Mouse (Mus musculus): ENCODE results near the gene Ctnnd1. TPM values are rescaled to one million over a fixed set of nuclear protein-coding genes. Genes with fewer than 3 reads are reported as not detected.

Ctnnd1 gene
- total and polyA plus RNA-seq, 3 experiments = 26.5 to 61.4 (median 53.4) TPM

DNA sequence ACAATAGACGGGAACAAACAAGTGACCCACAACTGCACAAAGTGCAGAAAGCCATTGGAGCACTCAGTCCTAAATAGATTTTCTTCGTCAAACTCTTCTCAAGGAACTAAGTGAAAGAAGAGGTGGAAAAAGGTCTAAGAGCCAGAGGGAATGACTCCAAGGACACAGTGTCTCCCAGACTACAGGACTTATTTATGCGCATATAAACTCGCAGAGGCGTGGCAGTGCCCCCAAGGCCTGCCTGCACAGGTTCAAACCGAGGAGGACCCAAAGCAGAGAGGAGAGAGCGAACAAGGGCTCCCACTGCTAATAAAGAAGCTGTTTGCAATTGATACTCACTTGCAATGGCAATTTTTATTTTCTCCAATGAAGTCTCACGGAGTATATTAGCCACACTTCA, 64.9 kb downstream of the Ctnnd1 start:
- no peaks in the 10 kb centered on the region for H3K36me3 ChIP-seq (ENCODE audit: control insufficient read depth, insufficient read depth, low read length)
- no peaks in the 10 kb centered on the region for H3K79me2 ChIP-seq (replicated peaks; ENCODE audit: control insufficient read depth, insufficient read depth, low read length)
- H3K4me3 ChIP-seq = no peak overlapping the region
- intact Hi-C loops (cut with DNase I) = no loop called here
- WGBS = 89% methylated on average over 8 of the region's 8 CpGs
- TF ChIP-seq POLR2A (IDR thresholded peaks at IDR 0.05; ENCODE audit: insufficient read depth, low read depth, low read length) = no peak
- no peak for TF ChIP-seq EP300 (IDR thresholded peaks at IDR 0.05; ENCODE audit: insufficient read depth, low read depth, low read length)
- no peak for TF ChIP-seq CTCF (IDR thresholded peaks at IDR 0.05)
- H3K27me3 ChIP-seq (ENCODE audit: control insufficient read depth, insufficient read depth, low read length) = no peaks in the 10 kb centered on the region
- no peaks in the 10 kb centered on the region for H3K4me1 ChIP-seq (ENCODE audit: control insufficient read depth, insufficient read depth, low read length)
- H3K27ac ChIP-seq = no peak overlapping the region
- no peak overlapping the region for H3K9ac ChIP-seq (ENCODE audit: low read depth, low read length)
- no peak for DNase-seq

DNA sequence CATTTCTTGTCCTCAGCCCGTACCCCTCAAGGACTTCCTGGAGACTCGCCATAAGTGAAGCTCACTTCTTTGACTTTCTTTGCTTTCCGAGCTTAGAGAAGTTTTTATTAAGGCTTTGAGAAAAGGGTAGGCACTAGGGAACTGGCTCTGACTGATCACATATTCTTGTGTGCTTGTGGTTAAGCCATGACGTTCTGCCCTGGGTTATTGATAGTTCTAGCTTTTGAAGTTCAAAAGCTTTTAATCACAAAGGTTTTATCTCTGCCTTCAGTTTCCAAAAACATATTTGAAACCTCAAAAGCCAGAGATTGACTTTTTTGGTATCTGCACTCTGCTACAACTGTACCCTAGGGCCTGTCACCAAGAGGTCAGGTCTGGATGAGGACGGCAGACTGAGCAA, 68.3 kb downstream of the Ctnnd1 start:
- no peaks in the 10 kb centered on the region for H3K79me2 ChIP-seq (replicated peaks; ENCODE audit: control insufficient read depth, insufficient read depth, low read length)
- H3K27me3 ChIP-seq (ENCODE audit: control insufficient read depth, insufficient read depth, low read length) = no peaks in the 10 kb centered on the region
- no peak overlapping the region for H3K9ac ChIP-seq (ENCODE audit: low read depth, low read length)
- no peak overlapping the region for H3K27ac ChIP-seq
- no peaks in the 10 kb centered on the region for H3K36me3 ChIP-seq (ENCODE audit: control insufficient read depth, insufficient read depth, low read length)
- no peak for TF ChIP-seq CTCF (IDR thresholded peaks at IDR 0.05)
- TF ChIP-seq EP300 (IDR thresholded peaks at IDR 0.05; ENCODE audit: insufficient read depth, low read depth, low read length) = no peak
- no peak for TF ChIP-seq POLR2A (IDR thresholded peaks at IDR 0.05; ENCODE audit: insufficient read depth, low read depth, low read length)
- no peak overlapping the region for H3K4me3 ChIP-seq
- H3K4me1 ChIP-seq (ENCODE audit: control insufficient read depth, insufficient read depth, low read length) = no peaks in the 10 kb centered on the region
- no peak for DNase-seq
- 77% methylated on average over 5 of the region's 5 CpGs for whole genome bisulfite sequencing
- intact Hi-C loops (cut with DNase I) = no loop called here

DNA sequence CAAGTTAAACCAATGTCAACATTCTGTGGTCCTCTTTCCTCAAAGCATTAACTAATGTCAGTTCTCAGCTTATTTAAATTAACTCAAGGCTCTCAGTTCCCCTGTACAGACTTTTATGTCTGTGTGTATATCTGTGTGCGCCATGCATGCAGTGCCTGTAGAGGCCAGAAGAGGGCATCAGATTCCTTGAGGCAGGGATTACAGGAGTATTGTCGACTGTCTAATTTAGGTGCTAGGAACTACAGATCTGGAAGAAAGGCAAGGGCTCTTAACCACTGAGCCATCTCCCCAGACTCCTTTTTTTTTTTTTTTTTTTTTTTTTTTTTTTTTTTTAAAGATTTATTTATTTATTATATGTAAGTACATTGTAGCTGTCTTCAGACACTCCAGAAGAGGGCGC, 69.4 kb downstream of the Ctnnd1 start:
- DNase-seq = no peak
- intact Hi-C loops (cut with DNase I) = no loop called here
- Histone ChIP-seq H3K79me2 (replicated peaks; ENCODE audit: control insufficient read depth, insufficient read depth, low read length) (no peaks in the 10 kb centered on the region), H3K36me3 (ENCODE audit: control insufficient read depth, insufficient read depth, low read length) (no peaks in the 10 kb centered on the region), H3K9ac (ENCODE audit: low read depth, low read length) (no peak overlapping the region), H3K4me1 (ENCODE audit: control insufficient read depth, insufficient read depth, low read length) (no peaks in the 10 kb centered on the region), H3K27me3 (ENCODE audit: control insufficient read depth, insufficient read depth, low read length) (no peaks in the 10 kb centered on the region), H3K4me3 (no peak overlapping the region), H3K27ac (no peak overlapping the region)
- 91% methylated on average over 2 of the region's 3 CpGs for WGBS
- no peak for TF ChIP-seq EP300 (IDR thresholded peaks at IDR 0.05; ENCODE audit: insufficient read depth, low read depth, low read length)
- TF ChIP-seq CTCF (IDR thresholded peaks at IDR 0.05) = peak; percentile 60

DNA sequence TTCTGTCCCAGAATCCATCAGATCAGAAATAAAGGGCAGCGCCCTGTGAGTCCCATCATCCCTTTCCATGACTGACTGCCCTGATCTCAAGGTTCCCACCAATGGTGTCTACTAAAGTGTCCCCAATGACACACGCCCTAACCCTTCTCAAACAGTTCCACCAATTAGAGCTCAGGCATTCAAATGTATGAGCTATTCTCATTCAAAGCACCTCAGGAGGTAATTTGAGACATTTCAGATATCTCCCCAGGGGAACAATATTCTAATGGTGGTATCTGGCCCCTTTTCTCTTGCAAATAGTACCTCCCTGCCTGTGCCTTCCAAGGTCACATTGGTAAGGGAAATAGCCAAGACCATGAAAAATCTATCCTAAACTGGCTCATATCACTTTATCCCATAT, 71.3 kb downstream of the Ctnnd1 start:
- no peak overlapping the region for H3K27ac ChIP-seq
- TF ChIP-seq CTCF (IDR thresholded peaks at IDR 0.05) (no peak), POLR2A (IDR thresholded peaks at IDR 0.05; ENCODE audit: insufficient read depth, low read depth, low read length) (no peak), EP300 (IDR thresholded peaks at IDR 0.05; ENCODE audit: insufficient read depth, low read depth, low read length) (no peak)
- no peaks in the 10 kb centered on the region for H3K27me3 ChIP-seq (ENCODE audit: control insufficient read depth, insufficient read depth, low read length)
- no peak overlapping the region for H3K4me3 ChIP-seq
- H3K36me3 ChIP-seq (ENCODE audit: control insufficient read depth, insufficient read depth, low read length) = no peaks in the 10 kb centered on the region
- no peak for DNase-seq
- intact Hi-C loops (cut with DNase I) = loop anchor here (5.0 kb wide), 1 partner anchor 33 kb away; no protein-coding TSS in a partner anchor
- no peaks in the 10 kb centered on the region for H3K79me2 ChIP-seq (replicated peaks; ENCODE audit: control insufficient read depth, insufficient read depth, low read length)
- H3K9ac ChIP-seq (ENCODE audit: low read depth, low read length) = no peak overlapping the region
- WGBS = 97% methylated on average over 2 of the region's 2 CpGs
- H3K4me1 ChIP-seq (ENCODE audit: control insufficient read depth, insufficient read depth, low read length) = no peaks in the 10 kb centered on the region

DNA sequence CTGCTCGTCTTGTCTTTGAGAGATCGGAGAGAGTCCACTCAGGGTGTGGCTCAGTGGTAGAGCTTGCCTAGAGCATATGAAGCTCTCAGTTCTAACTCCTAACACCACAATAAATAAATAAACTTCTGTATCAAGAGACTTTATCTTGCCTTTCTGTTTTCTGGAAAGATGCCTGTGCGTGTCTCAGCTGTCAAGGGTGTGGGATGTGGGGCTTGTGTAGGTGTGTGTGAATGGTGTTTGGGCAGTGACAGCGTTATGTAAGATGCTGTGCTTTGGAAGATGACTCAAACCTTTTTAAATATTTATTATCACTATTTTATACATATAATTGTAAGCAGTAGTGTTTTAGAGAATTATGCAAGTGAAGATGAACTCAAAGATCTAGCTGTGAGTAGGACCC, 76.4 kb downstream of the Ctnnd1 start:
- Histone ChIP-seq H3K4me1 (ENCODE audit: control insufficient read depth, insufficient read depth, low read length) (no peaks in the 10 kb centered on the region), H3K79me2 (replicated peaks; ENCODE audit: control insufficient read depth, insufficient read depth, low read length) (no peaks in the 10 kb centered on the region), H3K27me3 (ENCODE audit: control insufficient read depth, insufficient read depth, low read length) (no peaks in the 10 kb centered on the region), H3K4me3 (no peak overlapping the region), H3K9ac (ENCODE audit: low read depth, low read length) (no peak overlapping the region), H3K36me3 (ENCODE audit: control insufficient read depth, insufficient read depth, low read length) (no peaks in the 10 kb centered on the region), H3K27ac (no peak overlapping the region)
- intact Hi-C loops (cut with DNase I) = no loop called here
- TF ChIP-seq POLR2A (IDR thresholded peaks at IDR 0.05; ENCODE audit: insufficient read depth, low read depth, low read length) = no peak
- TF ChIP-seq EP300 (IDR thresholded peaks at IDR 0.05; ENCODE audit: insufficient read depth, low read depth, low read length) = no peak
- no peak for TF ChIP-seq CTCF (IDR thresholded peaks at IDR 0.05)
- DNase-seq = no peak
- 93% methylated on average over 4 of the region's 4 CpGs for WGBS

DNA sequence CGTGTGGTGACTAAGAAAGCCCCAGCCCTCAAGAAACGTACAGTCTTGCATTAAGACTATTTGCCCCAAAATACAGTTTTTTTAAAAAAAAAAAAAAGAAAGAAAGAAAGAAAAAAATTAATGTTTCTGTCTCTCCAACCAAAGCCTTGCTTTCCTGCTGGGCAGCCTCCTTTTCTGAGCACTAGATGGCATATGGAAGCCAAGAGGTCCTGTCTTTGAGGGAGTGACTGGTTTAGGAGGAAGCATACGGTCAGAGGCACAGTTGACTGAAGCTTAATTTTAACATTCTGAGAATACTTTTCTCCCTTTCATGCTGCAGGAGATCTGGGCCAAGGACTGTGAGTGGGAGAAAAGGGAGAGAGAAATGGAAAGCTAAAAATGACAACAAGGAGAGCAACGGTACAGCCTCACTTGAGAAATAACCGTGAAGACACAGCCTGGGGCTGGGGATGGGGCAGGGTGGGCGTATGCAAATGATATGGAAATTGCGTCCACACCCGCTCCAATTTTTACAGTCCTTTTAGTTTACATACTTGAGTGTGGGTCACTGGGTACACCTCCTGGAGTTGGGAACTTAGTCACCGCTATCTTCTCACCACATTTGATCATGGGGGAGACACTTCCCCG, 93.6 kb downstream of the Ctnnd1 start:
- no peak overlapping the region for H3K27ac ChIP-seq
- no peak for DNase-seq
- peak; percentile 60 for TF ChIP-seq CTCF (IDR thresholded peaks at IDR 0.05)
- no peak for TF ChIP-seq EP300 (IDR thresholded peaks at IDR 0.05; ENCODE audit: insufficient read depth, low read depth, low read length)
- TF ChIP-seq POLR2A (IDR thresholded peaks at IDR 0.05; ENCODE audit: insufficient read depth, low read depth, low read length) = no peak
- H3K36me3 ChIP-seq (ENCODE audit: control insufficient read depth, insufficient read depth, low read length) = no peaks in the 10 kb centered on the region
- H3K4me3 ChIP-seq = no peak overlapping the region
- no peak overlapping the region for H3K9ac ChIP-seq (ENCODE audit: low read depth, low read length)
- H3K79me2 ChIP-seq (replicated peaks; ENCODE audit: control insufficient read depth, insufficient read depth, low read length) = no peaks in the 10 kb centered on the region
- WGBS = 56% methylated on average over 10 of the region's 10 CpGs
- H3K27me3 ChIP-seq (ENCODE audit: control insufficient read depth, insufficient read depth, low read length) = no peaks in the 10 kb centered on the region
- intact Hi-C loops (cut with DNase I) = no loop called here
- H3K4me1 ChIP-seq (ENCODE audit: control insufficient read depth, insufficient read depth, low read length) = no peaks in the 10 kb centered on the region
